Mouse (Mus musculus) erythroblast, adult 5-6 weeks (primary cell): ENCODE measurements around the gene Hsd3b4. TPM values are rescaled to one million over a fixed set of nuclear protein-coding genes. Genes with fewer than 3 reads are reported as not detected.

Experiments used
- total RNA-seq, 2 experiments: library from RNA; stranded (forward) in 1 of 2; stranded (reverse) in 1 of 2; fragments of 150-400 nt in 1 of 2; fragments of 200-764, 138-1000 nt in 1 of 2; gene quantifications; 2 replicates each; pipeline versions ENCODE4 v1.2.3 to v1.2.4; 2015 to 2017; ENCODE audit warnings: low replicate concordance in 2 of 2

The Hsd3b4 gene
- total RNA-seq, 2 experiments from 2014 or later = not detected

Other genes with a start within 250 kb of the Hsd3b4 start
- 0.42 TPM in 1 of 2 replicates, not detected in the other for gene Hmgcs2, start 230.1 kb downstream of the Hsd3b4 start, total RNA-seq (2015; ENCODE audit: low replicate concordance)
- not detected in 2 replicates for gene Hmgcs2, start 230.1 kb downstream of the Hsd3b4 start, total RNA-seq (2017; ENCODE audit: low replicate concordance)
- 9.4 and 11.5 TPM in 2 replicates for gene Phgdh, start 170.5 kb downstream of the Hsd3b4 start, total RNA-seq (2015; ENCODE audit: low replicate concordance)
- 26.4 and 30.0 TPM in 2 replicates for gene Phgdh, start 170.5 kb downstream of the Hsd3b4 start, total RNA-seq (2017; ENCODE audit: low replicate concordance)
- gene Zfp697, start 128.1 kb downstream of the Hsd3b4 start, total RNA-seq (2015; ENCODE audit: low replicate concordance) = 1.2 TPM in 1 of 2 replicates, not detected in the other
- gene Zfp697, start 128.1 kb downstream of the Hsd3b4 start, total RNA-seq (2017; ENCODE audit: low replicate concordance) = 0.09 and 0.14 TPM in 2 replicates
- gene Gm4450, start 53.4 kb downstream of the Hsd3b4 start, total RNA-seq (2015; ENCODE audit: low replicate concordance) = not detected in 2 replicates
- gene Gm4450, start 53.4 kb downstream of the Hsd3b4 start, total RNA-seq (2017; ENCODE audit: low replicate concordance) = not detected in 2 replicates
- not detected in 2 replicates for gene Gm10681, start 78.3 kb upstream of the Hsd3b4 start, total RNA-seq (2015; ENCODE audit: low replicate concordance)
- not detected in 2 replicates for gene Gm10681, start 78.3 kb upstream of the Hsd3b4 start, total RNA-seq (2017; ENCODE audit: low replicate concordance)
- not detected in 2 replicates for gene Hsd3b5, start 119.7 kb upstream of the Hsd3b4 start, total RNA-seq (2015; ENCODE audit: low replicate concordance)
- gene Hsd3b5, start 119.7 kb upstream of the Hsd3b4 start, total RNA-seq (2017; ENCODE audit: low replicate concordance) = not detected in 2 replicates
- gene Hsd3b2, start 214.0 kb upstream of the Hsd3b4 start, total RNA-seq (2015; ENCODE audit: low replicate concordance) = not detected in 2 replicates
- not detected in 2 replicates for gene Hsd3b2, start 214.0 kb upstream of the Hsd3b4 start, total RNA-seq (2017; ENCODE audit: low replicate concordance)